Mouse (Mus musculus): Measurements from ENCODE around the gene Ndst2.

- TF ChIP-seq POLR2A (IDR thresholded peaks at IDR 0.05; ENCODE audit: borderline replicate concordance, extremely low read depth, insufficient read depth, insufficient read length, poor library complexity, severe bottlenecking) (no peak), CTCF (IDR thresholded peaks at IDR 0.05; ENCODE audit: borderline replicate concordance, extremely low read depth, insufficient read depth, insufficient read length) (peak; percentile 95)
Observed at GRCm38 (mm10) chr14:20765642-20766258, 31.4 kb upstream of the Ndst2 start.

Measured in brain, embryonic 14.5 days (tissue).